Mouse (Mus musculus) natural killer cell, adult 2 months (primary cell): Measurements from ENCODE around the gene Gm21440.
"Not testable (repeated sequence)": the region's sequence is repeated elsewhere in the genome, so short reads cannot be mapped to it uniquely, and the experiment has no call there.

ENCODE experiments used
- DNase-seq, 2 experiments: peaks; one replicate each; pipeline ENCODE4 v3.0.0; 2022; ENCODE audit warnings: low spot score in 2 of 2

The Gm21440 gene

GRCm38 (mm10) chrY:13252091-13252490, at the start of gene Gm21440, which contains the start of gene Gm21454:
Gene Gm21440, plus strand, starts transcription at chrY:13252391.
Gene Gm21454, plus strand, starts transcription at chrY:13252442.
- not testable (repeated sequence) for DNase-seq

GRCm38 (mm10) chrY:13223828-13224227, 28.4 kb upstream of the Gm21440 start, which contains the start of gene Gm21828:
Gene Gm21828, minus strand, starts transcription at chrY:13223928.
- not testable (repeated sequence) for DNase-seq
